Mouse (Mus musculus) thymus, adult 2 months (tissue): ENCODE measurements around the gene Cobl.

Experiments used
- CTCF ChIP-seq: fragments of 200-500 bp; IDR thresholded peaks from 2 replicates; pipeline ENCODE4 v1.5.1; 2012; ENCODE audit warnings: mild to moderate bottlenecking, control low read depth, low read length, moderate library complexity, borderline replicate concordance; ENCODE audit not compliant: control insufficient read depth, poor library complexity, insufficient read depth; ENCODE audit errors: extremely low read depth
- POLR2A ChIP-seq: fragments of 200-500 bp; IDR thresholded peaks from 2 replicates; pipeline ENCODE4 v1.6.1; 2012; ENCODE audit warnings: mild to moderate bottlenecking, low read length, control low read depth, moderate library complexity; ENCODE audit not compliant: control insufficient read depth, poor library complexity, insufficient read depth; ENCODE audit errors: extremely low read depth

DNA sequence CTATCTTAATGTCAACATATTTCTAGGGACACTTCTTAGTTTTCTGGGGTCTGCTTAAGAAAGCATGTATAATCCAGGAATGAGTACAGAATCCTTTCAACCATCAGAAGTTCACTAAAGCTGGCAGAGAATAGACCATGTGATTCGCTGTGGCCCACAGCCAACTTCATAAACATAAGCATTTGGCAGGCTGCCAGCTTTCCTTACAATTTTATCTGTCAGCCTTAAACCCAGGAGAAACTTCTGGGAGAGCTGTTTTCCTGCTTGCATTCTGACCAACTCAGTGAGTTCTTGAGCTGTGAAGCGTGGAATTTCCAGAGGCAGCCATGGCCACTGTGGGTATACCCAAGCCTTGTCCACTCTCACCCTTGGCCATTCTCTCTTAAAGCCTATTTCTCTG, 132.8 kb downstream of the Cobl start:
- TF ChIP-seq CTCF (no peak), POLR2A (no peak)
